Mouse (Mus musculus) midbrain, postnatal 0 days (tissue): ENCODE data around the gene Plekha3. TPM values are rescaled to one million over a fixed set of nuclear protein-coding genes. Genes with fewer than 3 reads are reported as not detected.

Experiments used
- ATAC-seq: fragments of 200-750 bp; cut with Nextera tagmentation; 2 replicates; pipeline ENCODE4 v1.8.0; 2017; ENCODE audit warnings: moderate number of reproducible peaks, mild to moderate bottlenecking, moderate TSS enrichment, moderate library complexity; ENCODE audit not compliant: low FRiP score
- DNase-seq: peaks from one replicate; pipeline ENCODE4 v3.0.0-alpha.2; 2015; ENCODE audit warnings: low spot score
- H3K27ac ChIP-seq: fragments of 300-500 bp; sonication (generic); 2 replicates; pipeline ENCODE4 v1.5.1; 2014; ENCODE audit warnings: low read depth, mild to moderate bottlenecking, low read length, mixed read lengths
- H3K27me3 ChIP-seq: fragments of 300-500 bp; sonication (generic); 2 replicates; pipeline ENCODE4 v1.6.1; 2014; ENCODE audit warnings: low read length, control low read depth, mixed read lengths; ENCODE audit not compliant: insufficient read depth
- H3K36me3 ChIP-seq: fragments of 300-500 bp; sonication (generic); 2 replicates; pipeline ENCODE4 v1.6.1; 2014; ENCODE audit warnings: low read length, control low read depth, mixed read lengths; ENCODE audit not compliant: insufficient read depth
- H3K4me1 ChIP-seq: fragments of 300-500 bp; sonication (generic); 2 replicates; pipeline ENCODE4 v1.6.1; 2014; ENCODE audit warnings: mild to moderate bottlenecking, control low read depth, antibody characterized with exemption, low read length, mixed read lengths; ENCODE audit not compliant: insufficient read depth
- H3K4me2 ChIP-seq: fragments of 300-500 bp; sonication (generic); 2 replicates; pipeline ENCODE4 v1.6.1; 2014; ENCODE audit warnings: low read depth, mild to moderate bottlenecking, low read length, mixed read lengths; ENCODE audit not compliant: poor library complexity, severe bottlenecking
- H3K4me3 ChIP-seq: fragments of 300-500 bp; sonication (generic); 2 replicates; pipeline ENCODE4 v1.5.1; 2014; ENCODE audit warnings: low read depth, mild to moderate bottlenecking, low read length, moderate library complexity
- H3K9ac ChIP-seq: fragments of 300-500 bp; sonication (generic); replicated peaks from 2 replicates; pipeline ENCODE4 v1.6.1; 2014; ENCODE audit warnings: mild to moderate bottlenecking, low read length, moderate library complexity, mixed read lengths; ENCODE audit not compliant: poor library complexity, severe bottlenecking
- H3K9me3 ChIP-seq: fragments of 300-500 bp; sonication (generic); 2 replicates; pipeline ENCODE4 v1.6.1; 2016; ENCODE audit warnings: low read length, control low read depth
- CTCF ChIP-seq: IDR thresholded peaks from 2 replicates; pipeline ENCODE4 v1.5.1; 2016; ENCODE audit warnings: antibody characterized with exemption, mild to moderate bottlenecking
- WGBS: fragments of 180-500 bp; shearing (Covaris S2); extraction: QIAGEN DNeasy Blood & Tissue Kit; methylation state at CpG from one replicate; pipeline ENCODE4 v1.1.7; 2014; 5-methylcytosine and 5-hydroxymethylcytosine counted together
- polyA plus RNA-seq: library from polyadenylated mRNA; unstranded; fragments of >200 nt; fragmentation: Nextera tagmentation; extraction: Ambion mirVana; gene quantifications from 2 replicates; pipeline ENCODE4 v1.2.1, GENCODE M21; 2015
- total RNA-seq: library from RNA; depleted of rRNA; stranded (reverse); fragments of >200 nt; gene quantifications from 2 replicates; pipeline ENCODE4 v1.2.3, GENCODE M21; 2014

Gene Plekha3
- total and polyA plus RNA-seq, 2 experiments from 2014 or later, result 6.9 to 19.9 TPM

DNA sequence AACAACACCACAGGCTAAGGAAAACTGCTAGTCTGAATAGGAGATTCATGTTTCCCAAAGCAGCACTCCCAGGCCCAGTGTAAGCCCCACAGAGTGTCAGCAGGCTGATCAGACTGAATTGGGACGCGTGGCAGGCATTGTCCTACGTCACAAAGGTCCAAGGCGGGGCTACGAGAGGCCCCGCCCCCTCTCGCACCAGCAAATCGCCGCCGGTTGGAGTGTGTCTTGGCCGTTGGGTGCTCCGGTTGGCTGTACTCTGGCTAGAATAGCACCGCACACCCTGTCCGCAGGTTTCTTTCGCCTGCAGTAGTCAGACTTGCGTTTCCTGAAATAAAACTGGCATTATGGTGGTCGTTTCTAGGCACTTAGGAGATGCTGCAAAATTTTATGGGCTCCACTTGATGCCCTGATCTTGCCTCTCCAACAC lies 2.1 kb upstream of the Plekha3 start, which contains the start of gene Fkbp7:
TSS of gene Fkbp7 (minus strand) at position 151 of the 427 bp plus-strand sequence.
- Histone ChIP-seq H3K36me3 (no peaks in the 10 kb centered on the region), H3K4me1 (peaks cover 10% of the 10 kb centered on the region), H3K27me3 (no peaks in the 10 kb centered on the region), H3K4me2 (peak within 1 kb of the TSS; percentile 60), H3K9ac (peak within 1 kb of the TSS; percentile 46), H3K27ac (peak within 1 kb of the TSS; percentile 65), H3K9me3 (no peaks in the 10 kb centered on the region), H3K4me3 (peak within 1 kb of the TSS; percentile 36)
- DNase-seq (peak; percentile 94), ATAC-seq (peak; percentile 90)
- WGBS, result 0% methylated on average over 17 of the region's 17 CpGs
- no peak for TF ChIP-seq CTCF

DNA sequence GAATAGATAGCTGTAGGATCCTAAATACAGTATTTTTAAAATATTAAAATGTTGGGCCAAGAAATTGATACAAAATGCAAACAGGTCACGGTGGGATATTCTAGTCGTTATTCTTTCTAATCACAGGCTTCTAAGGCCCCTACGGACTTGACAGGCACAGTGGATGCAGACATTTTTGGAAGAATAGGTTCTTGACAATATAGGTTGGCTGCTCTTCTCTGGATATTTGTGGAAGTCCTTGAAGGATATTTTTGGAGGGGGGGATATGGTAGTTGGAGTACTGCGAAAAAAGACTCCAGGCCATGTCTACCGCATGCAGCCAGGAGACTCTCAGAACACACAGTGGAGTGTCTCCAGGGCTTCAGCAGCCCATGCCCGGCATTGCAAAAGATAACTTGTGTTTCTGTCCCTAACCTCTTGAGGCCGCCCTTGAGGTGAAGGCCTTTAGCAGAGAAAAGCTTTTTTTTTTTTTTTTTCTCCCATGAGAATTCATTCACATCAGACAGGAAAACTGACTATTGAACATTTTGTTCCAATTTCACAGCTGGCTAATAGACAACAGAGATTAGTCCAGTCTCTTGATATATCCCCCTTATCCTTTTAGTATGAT lies 1.5 kb upstream of the Plekha3 start:
- TF ChIP-seq CTCF, result peak; percentile 37; the same call in 1 of the 2 replicates
- H3K36me3 ChIP-seq, result no peaks in the 10 kb centered on the region
- peak overlapping the region; percentile 65; the same call in 1 of the 2 replicates for H3K27ac ChIP-seq
- H3K4me3 ChIP-seq, result peak overlapping the region; percentile 36
- H3K4me1 ChIP-seq, result peaks cover 10% of the 10 kb centered on the region
- H3K9me3 ChIP-seq, result no peaks in the 10 kb centered on the region
- WGBS, result 40% methylated on average over 7 of the region's 7 CpGs
- no peaks in the 10 kb centered on the region for H3K27me3 ChIP-seq
- DNase-seq (peak; percentile 52), ATAC-seq (no peak)
- peak overlapping the region; percentile 60 for H3K4me2 ChIP-seq
- no peak overlapping the region for H3K9ac ChIP-seq

- peak overlapping the region; percentile 71 for H3K4me2 ChIP-seq
- DNase-seq (peak; percentile 16), ATAC-seq (peak; percentile 42)
- under 1% methylated on average over 28 of the region's 44 CpGs for WGBS
- H3K4me1 ChIP-seq, result peaks cover 10% of the 10 kb centered on the region
- no peaks in the 10 kb centered on the region for H3K36me3 ChIP-seq
- no peaks in the 10 kb centered on the region for H3K9me3 ChIP-seq
- H3K27me3 ChIP-seq, result no peaks in the 10 kb centered on the region
- peak overlapping the region; percentile 90 for H3K4me3 ChIP-seq
- peak overlapping the region; percentile 85 for H3K9ac ChIP-seq
- no peak for TF ChIP-seq CTCF
- peak overlapping the region; percentile 83 for H3K27ac ChIP-seq
Measured at GRCm38 (mm10) chr2:76675451-76675850, 370 bp downstream of the Plekha3 start.

DNA sequence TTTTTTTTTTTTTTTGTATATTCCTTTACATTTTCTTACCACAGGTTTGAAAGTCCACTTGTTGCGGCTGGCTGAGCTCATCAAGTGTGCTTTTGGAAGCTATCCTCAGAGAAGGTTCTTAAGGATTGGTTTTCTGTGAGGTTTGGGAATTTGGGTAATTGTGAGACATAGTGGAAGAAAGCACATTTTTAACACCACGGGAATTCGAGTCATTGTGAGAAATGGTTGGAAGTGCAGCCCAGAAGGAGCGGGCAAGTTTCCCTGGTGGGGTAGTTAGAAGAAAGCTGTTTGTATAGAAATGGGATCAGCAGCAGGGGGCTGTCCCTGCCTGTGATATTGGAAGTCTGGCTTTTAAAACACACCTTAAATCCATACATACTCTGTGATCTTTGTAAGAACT lies 868 bp downstream of the Plekha3 start:
- no peaks in the 10 kb centered on the region for H3K36me3 ChIP-seq
- H3K27me3 ChIP-seq, result no peaks in the 10 kb centered on the region
- peak overlapping the region; percentile 85 for H3K9ac ChIP-seq
- H3K9me3 ChIP-seq, result no peaks in the 10 kb centered on the region
- no peak for TF ChIP-seq CTCF
- DNase-seq (no peak), ATAC-seq (no peak)
- 10% methylated on average over 4 of the region's 4 CpGs for WGBS
- peak overlapping the region; percentile 90 for H3K4me3 ChIP-seq
- no peak overlapping the region for H3K27ac ChIP-seq
- H3K4me2 ChIP-seq, result peak overlapping the region; percentile 71
- peaks cover 10% of the 10 kb centered on the region for H3K4me1 ChIP-seq

DNA sequence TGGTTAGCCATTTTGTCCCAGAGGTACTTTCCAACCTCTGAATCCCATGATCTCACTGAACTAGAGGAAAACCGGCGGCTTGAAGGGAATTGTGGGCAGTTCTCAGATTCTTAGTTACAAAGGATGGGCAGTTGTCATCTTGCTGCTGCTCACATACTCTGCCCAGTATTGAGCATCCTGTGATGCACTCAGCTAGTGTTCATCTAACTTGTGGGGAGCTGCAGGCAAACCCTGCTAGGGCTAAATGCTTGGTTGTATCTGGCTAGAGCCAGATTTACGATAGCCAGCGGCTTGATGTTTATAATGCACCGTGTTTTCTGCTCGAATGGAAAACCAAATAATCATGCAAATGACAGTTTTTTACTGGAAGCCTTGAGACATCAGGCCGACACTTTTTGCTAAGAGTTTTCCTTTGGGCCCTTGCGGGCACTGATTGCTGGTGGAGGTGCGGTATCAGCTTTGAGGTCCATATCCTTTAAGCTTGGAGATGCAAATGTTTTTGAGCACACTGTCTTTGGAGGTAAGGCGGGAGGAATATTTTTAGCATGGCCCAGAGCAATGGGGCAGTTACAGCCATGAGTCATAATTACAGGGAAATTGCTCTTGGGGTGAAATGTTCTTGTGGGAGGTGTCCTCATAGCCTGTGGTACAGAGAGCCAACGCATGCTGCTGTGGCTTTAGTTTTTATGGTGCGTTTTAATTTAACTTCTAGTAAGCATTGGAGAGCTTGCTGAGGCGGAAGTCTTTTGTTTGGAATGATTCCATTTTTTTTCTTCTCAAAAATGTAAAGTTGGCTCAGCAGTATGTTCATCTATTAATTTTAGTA lies 1.5 kb downstream of the Plekha3 start:
- no peak for TF ChIP-seq CTCF
- H3K4me2 ChIP-seq, result peak overlapping the region; percentile 71
- no peaks in the 10 kb centered on the region for H3K36me3 ChIP-seq
- H3K9ac ChIP-seq, result peak overlapping the region; percentile 85; the same call in 1 of the 2 replicates
- H3K4me3 ChIP-seq, result peak overlapping the region; percentile 90
- H3K9me3 ChIP-seq, result no peaks in the 10 kb centered on the region
- ATAC-seq (no peak), DNase-seq (no peak)
- WGBS, result 61% methylated on average over 13 of the region's 13 CpGs
- H3K27ac ChIP-seq, result no peak overlapping the region
- no peaks in the 10 kb centered on the region for H3K27me3 ChIP-seq
- peaks cover 10% of the 10 kb centered on the region for H3K4me1 ChIP-seq

DNA sequence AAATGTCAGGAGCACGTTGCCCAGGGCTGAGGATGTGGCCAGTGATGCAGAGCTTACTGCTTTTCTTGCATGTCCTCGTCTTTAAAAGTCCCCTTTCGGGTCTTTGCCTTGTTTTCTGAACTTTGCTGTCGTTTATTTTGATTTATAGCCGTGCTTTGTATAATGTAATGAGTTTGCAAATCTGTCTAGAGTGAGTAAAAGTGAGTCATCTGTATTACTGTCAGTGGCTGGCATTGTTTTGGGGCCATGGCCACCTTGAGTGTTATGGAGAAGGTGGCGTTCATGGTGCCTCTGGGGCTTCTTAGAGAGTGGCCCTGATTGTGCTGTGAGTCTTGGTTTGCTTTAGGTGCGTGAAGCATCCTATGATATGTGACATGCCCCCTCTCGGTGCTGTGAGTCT lies 7.2 kb downstream of the Plekha3 start:
- no peak overlapping the region for H3K9ac ChIP-seq
- 93% methylated on average over 8 of the region's 8 CpGs for WGBS
- H3K4me3 ChIP-seq, result no peak overlapping the region
- no peak overlapping the region for H3K27ac ChIP-seq
- H3K4me1 ChIP-seq, result no peaks in the 10 kb centered on the region
- H3K9me3 ChIP-seq, result no peaks in the 10 kb centered on the region
- ATAC-seq (no peak), DNase-seq (no peak)
- no peaks in the 10 kb centered on the region for H3K27me3 ChIP-seq
- no peak for TF ChIP-seq CTCF
- H3K36me3 ChIP-seq, result peaks cover 38% of the 10 kb centered on the region
- H3K4me2 ChIP-seq, result no peak overlapping the region
